ENCODE assay signal across 9 mouse cellular contexts in genomic region chr9:121276745-121277117, GRCm38 (mm10). TPM values are rescaled to one million over a fixed set of nuclear protein-coding genes. Genes with fewer than 3 reads are reported as not detected.
A peak's percentile ranks its signal among the peaks of the same experiment; 100 is the strongest.
DNase-seq lines count a peak whose midpoint lies in the region; ATAC-seq and TF ChIP-seq lines count a peak whose summit lies in the region.
"Had no signal": no experiment of that assay in that cellular context is flagged by ENCODE, and none has a peak within 500 bp of the region (broad histone marks: within the 10 kb centered on the region; RNA-seq: fewer than 3 reads in every experiment).

No protein-coding gene starts in this region.

- no peak overlapping the region for H3K27ac ChIP-seq in heart, embryonic 14.5 days (replicated peaks in 1 of 2; ENCODE audit: control insufficient read depth in 1 of 2, insufficient read depth in 1 of 2, low read depth in 2 of 2, low read length in 2 of 2)
- no peak overlapping the region for H3K27ac ChIP-seq in ES-Bruce4 (ENCODE audit: insufficient read depth, low read length)
- H3K27ac ChIP-seq in forebrain, embryonic 15.5 days (replicated peaks), result peak overlapping the region; percentile 86
- no peak overlapping the region for H3K27ac ChIP-seq in liver, postnatal 0 days (ENCODE audit: low read depth)

- H3K27me3 ChIP-seq in heart, embryonic 14.5 days (ENCODE audit: control insufficient read depth, insufficient read depth, low read length), result no peaks in the 10 kb centered on the region
- no peaks in the 10 kb centered on the region for H3K27me3 ChIP-seq in ES-Bruce4 (ENCODE audit: control insufficient read depth, insufficient read depth, low read length, poor library complexity, severe bottlenecking)
- no peaks in the 10 kb centered on the region for H3K27me3 ChIP-seq in forebrain, embryonic 15.5 days
- no peaks in the 10 kb centered on the region for H3K27me3 ChIP-seq in liver, postnatal 0 days (ENCODE audit: insufficient read depth, low read length)
- H3K27me3 ChIP-seq: Patski had no signal

- intact Hi-C loops in heart, postnatal 10 days (cut with DNase I), result loop anchor here (5.0 kb wide), 1 partner anchor 176 kb away; no protein-coding TSS in a partner anchor

- H3K9ac ChIP-seq in heart, embryonic 14.5 days (ENCODE audit: low read length), result peak overlapping the region; percentile 78
- peak overlapping the region; percentile 34 for H3K9ac ChIP-seq in ES-Bruce4 (ENCODE audit: low read depth, poor library complexity, severe bottlenecking)
- peak overlapping the region; percentile 62 for H3K9ac ChIP-seq in forebrain, embryonic 15.5 days (replicated peaks)
- peak overlapping the region; percentile 50 for H3K9ac ChIP-seq in liver, postnatal 0 days (replicated peaks)

- no peak for TF ChIP-seq EP300 in ES-Bruce4 (IDR thresholded peaks at IDR 0.05; ENCODE audit: insufficient read depth, low read depth, low read length)
- no peak for TF ChIP-seq EP300 in liver, postnatal 0 days (IDR thresholded peaks at IDR 0.05; ENCODE audit: low read depth)

- WGBS in heart, embryonic 14.5 days, result 16% methylated on average over 15 of the region's 15 CpGs
- 17% methylated on average over 15 of the region's 15 CpGs for WGBS in forebrain, embryonic 15.5 days
- WGBS in liver, postnatal 0 days (ENCODE audit: insufficient replicate concordance), result 19% methylated on average over 15 of the region's 15 CpGs

- no peak for TF ChIP-seq POLR2A in ES-Bruce4 (IDR thresholded peaks at IDR 0.05; ENCODE audit: insufficient read depth, low read length)

- H3K9me3 ChIP-seq in heart, embryonic 14.5 days (ENCODE audit: control insufficient read depth, low read length), result no peaks in the 10 kb centered on the region
- H3K9me3 ChIP-seq in ES-Bruce4 (replicated peaks; ENCODE audit: control insufficient read depth, insufficient read depth, low read length, poor library complexity, severe bottlenecking), result no peaks in the 10 kb centered on the region
- no peaks in the 10 kb centered on the region for H3K9me3 ChIP-seq in forebrain, embryonic 15.5 days
- no peaks in the 10 kb centered on the region for H3K9me3 ChIP-seq in liver, postnatal 0 days (ENCODE audit: low read length)

- TF ChIP-seq CTCF in ES-Bruce4 (IDR thresholded peaks at IDR 0.05; ENCODE audit: low read depth, low read length), result no peak
- no peak for TF ChIP-seq CTCF in liver, postnatal 0 days (IDR thresholded peaks at IDR 0.05; ENCODE audit: low read depth)

- H3K4me1 ChIP-seq in heart, embryonic 14.5 days (ENCODE audit: control insufficient read depth in 2 of 2, insufficient read depth in 2 of 2, low read length in 2 of 2), result peaks cover 2 to 7% of the 10 kb centered on the region in 2 experiments; a peak in 2 of 4 replicates
- H3K4me1 ChIP-seq in ES-Bruce4 (ENCODE audit: control insufficient read depth, insufficient read depth, low read length), result peaks cover 2% of the 10 kb centered on the region
- H3K4me1 ChIP-seq in forebrain, embryonic 15.5 days, result peaks cover 21% of the 10 kb centered on the region
- H3K4me1 ChIP-seq in liver, postnatal 0 days (ENCODE audit: insufficient read depth), result peaks cover 11% of the 10 kb centered on the region

- no peak for DNase-seq in heart, postnatal 10 days
- DNase-seq in liver, postnatal 0 days, result no peak
- DNase-seq in Muller cell, postnatal 12 days (ENCODE audit: inconsistent ontology term), result no peak
- DNase-seq in adrenal gland, postnatal 4 days (ENCODE audit: low spot score in 2 of 2), result no peak

- peak overlapping the region; percentile 90 for H3K4me2 ChIP-seq in heart, embryonic 14.5 days (ENCODE audit: low read length)
- peak overlapping the region; percentile 70 for H3K4me2 ChIP-seq in forebrain, embryonic 15.5 days (replicated peaks)
- H3K4me2 ChIP-seq in liver, postnatal 0 days (ENCODE audit: low read depth, low read length), result peak overlapping the region; percentile 89

- ATAC-seq in heart, embryonic 14.5 days (ENCODE audit: insufficient number of reproducible peaks, insufficient read depth, low FRiP score, low read depth), result no peak
- ATAC-seq in forebrain, embryonic 15.5 days (replicated peaks), result no peak
- ATAC-seq in liver, postnatal 0 days, result no peak
- ATAC-seq in erythroid progenitor cell, adult 5-6 weeks (replicated peaks; ENCODE audit: low FRiP score, poor library complexity, severe bottlenecking), result no peak; the same call in 1 of the 2 replicates

- no peaks in the 10 kb centered on the region for H3K36me3 ChIP-seq in heart, embryonic 14.5 days (ENCODE audit: control insufficient read depth, insufficient read depth, low read length)
- H3K36me3 ChIP-seq in ES-Bruce4 (ENCODE audit: control insufficient read depth, insufficient read depth, low read length, poor library complexity, severe bottlenecking), result no peaks in the 10 kb centered on the region
- H3K36me3 ChIP-seq in forebrain, embryonic 15.5 days, result no peaks in the 10 kb centered on the region
- H3K36me3 ChIP-seq in liver, postnatal 0 days (replicated peaks; ENCODE audit: insufficient read depth, low read length), result no peaks in the 10 kb centered on the region

- H3K4me3 ChIP-seq in heart, embryonic 14.5 days (ENCODE audit: control insufficient read depth in 1 of 2, insufficient read depth in 1 of 2, low read depth in 1 of 2, low read length in 2 of 2), result peak overlapping the region; percentile 72 to 76
- peak overlapping the region; percentile 86 for H3K4me3 ChIP-seq in ES-Bruce4 (ENCODE audit: low read depth, low read length)
- H3K4me3 ChIP-seq in forebrain, embryonic 15.5 days, result peak overlapping the region; percentile 62
- H3K4me3 ChIP-seq in liver, postnatal 0 days (ENCODE audit: low read depth, low read length), result peak overlapping the region; percentile 61

RNA-seq across cellular contexts. Expression of gene Ulk4, which starts 0.3 kb away (rescaled TPM):
- polyA plus RNA-seq in heart, embryonic 14.5 days (2014; fragmentation: Nextera tagmentation; extraction: Ambion mirVana), result 87.5 and 95.4 TPM in 2 replicates
- 1 to 10 TPM in 1 of 2 experiments, under 1 TPM in 1; 0.74 to 1.4 TPM for total RNA-seq in heart, postnatal 10 days (2021)
- 3.1 and 3.3 TPM in 2 replicates for polyA plus RNA-seq in ES-Bruce4 (2011; ENCODE audit: insufficient read depth, insufficient read length, low read depth, missing spikeins)
- polyA plus RNA-seq in forebrain, embryonic 15.5 days (2015; fragmentation: Nextera tagmentation; extraction: Ambion mirVana), result 127 and 134 TPM in 2 replicates
- polyA plus RNA-seq in liver, postnatal 0 days (2015; fragmentation: Nextera tagmentation; extraction: Ambion mirVana), result 23.2 and 25.4 TPM in 2 replicates
- 1 to 10 TPM; 5.3 to 5.7 TPM for total RNA-seq in adrenal gland, postnatal 4 days (2021)
- total RNA-seq in erythroid progenitor cell, adult 5-6 weeks (2015; ENCODE audit: low replicate concordance), result 2.5 TPM in 1 of 2 replicates, not detected in the other
- 3.1 TPM in 1 of 2 replicates, not detected in the other for total RNA-seq in erythroid progenitor cell, adult 5-6 weeks (2017; ENCODE audit: low replicate concordance)

RNA-seq across cellular contexts. Expression of gene Trak1, which starts 20.6 kb away (rescaled TPM):
- 41.3 and 42.1 TPM in 2 replicates for polyA plus RNA-seq in heart, embryonic 14.5 days (2014; fragmentation: Nextera tagmentation; extraction: Ambion mirVana)
- total RNA-seq in heart, postnatal 10 days (2021), result 100 to 1,000 TPM; 334 to 336 TPM
- polyA plus RNA-seq in ES-Bruce4 (2011; ENCODE audit: insufficient read depth, insufficient read length, low read depth, missing spikeins), result 40.3 and 44.1 TPM in 2 replicates
- 75.8 and 78.7 TPM in 2 replicates for polyA plus RNA-seq in forebrain, embryonic 15.5 days (2015; fragmentation: Nextera tagmentation; extraction: Ambion mirVana)
- polyA plus RNA-seq in liver, postnatal 0 days (2015; fragmentation: Nextera tagmentation; extraction: Ambion mirVana), result 4.9 and 5.1 TPM in 2 replicates
- total RNA-seq in adrenal gland, postnatal 4 days (2021), result 10 to 100 TPM; 76.0 to 83.4 TPM
- 13.4 and 14.4 TPM in 2 replicates for total RNA-seq in erythroid progenitor cell, adult 5-6 weeks (2015; ENCODE audit: low replicate concordance)
- 5.8 and 7.2 TPM in 2 replicates for total RNA-seq in erythroid progenitor cell, adult 5-6 weeks (2017; ENCODE audit: low replicate concordance)
